Mouse (Mus musculus) c-Kit-positive CD71-negative TER-119-negative erythroid progenitor cells, embryonic 14.5 days (primary cell): ENCODE measurements around the gene Tmem206.

Experiments used
- DNase-seq: peaks from one replicate; pipeline ENCODE4 v3.0.0-alpha.2; 2013; ENCODE audit warnings: low read depth

Gene Tmem206

DNA sequence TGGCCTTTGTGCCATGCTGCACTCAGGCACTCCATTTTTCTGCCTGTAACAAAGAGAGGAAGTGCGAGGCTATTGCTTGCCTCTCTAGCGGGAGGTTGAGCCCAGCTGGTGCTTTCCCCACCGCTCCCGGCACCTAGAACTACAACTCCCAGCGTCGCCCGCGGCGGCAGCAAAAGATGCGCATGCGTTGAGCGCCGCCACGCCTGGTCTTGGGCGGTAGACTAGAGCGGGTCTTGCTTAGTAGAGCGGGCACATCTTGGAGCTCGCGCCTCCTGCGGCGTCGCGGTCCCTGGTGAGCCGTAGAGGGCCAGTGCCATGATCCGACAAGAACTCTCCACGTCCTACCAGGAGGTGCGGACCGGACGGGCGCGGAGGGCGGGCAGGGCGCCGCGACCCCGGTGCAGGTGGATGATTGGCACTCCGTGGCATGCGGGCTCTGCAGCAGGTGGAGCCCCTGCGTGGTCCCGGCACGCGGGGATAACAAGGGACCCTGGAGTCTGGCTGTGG is at the start of gene Tmem206:
TSS of gene Tmem206 (plus strand) at position 187 of the 507 bp plus-strand sequence.
- peak; percentile 95 for DNase-seq

- no peak for DNase-seq
These were observed 49.5 kb upstream of the Tmem206 start for GRCm38 (mm10) chr1:191276181-191276580.

GRCm38 (mm10) chr1:191277549-191278059 is 48.1 kb upstream of the Tmem206 start:
- no peak for DNase-seq

- no peak for DNase-seq
These were observed 47.4 kb upstream of the Tmem206 start for GRCm38 (mm10) chr1:191278324-191278723.

DNA sequence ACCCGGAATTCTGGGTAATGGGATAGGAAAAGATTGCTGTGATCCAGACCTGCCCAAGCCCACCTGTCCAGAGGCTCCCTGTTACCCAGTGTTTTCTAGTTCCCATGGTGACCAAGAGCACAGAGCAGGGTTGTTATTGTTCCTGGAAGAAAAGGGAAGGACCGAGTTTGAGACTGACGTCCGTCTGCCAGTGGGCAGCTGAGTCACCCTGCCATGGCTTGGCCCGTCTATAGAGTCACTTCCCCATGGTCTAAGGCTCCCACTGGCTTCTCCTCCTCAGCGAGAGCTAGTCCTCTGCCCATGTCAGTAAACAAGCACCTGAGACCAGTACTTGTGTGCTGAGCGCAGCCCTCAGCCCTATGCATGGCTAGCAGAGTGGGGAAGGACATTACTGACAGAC is 44.5 kb upstream of the Tmem206 start:
- peak; percentile 58 for DNase-seq

DNA sequence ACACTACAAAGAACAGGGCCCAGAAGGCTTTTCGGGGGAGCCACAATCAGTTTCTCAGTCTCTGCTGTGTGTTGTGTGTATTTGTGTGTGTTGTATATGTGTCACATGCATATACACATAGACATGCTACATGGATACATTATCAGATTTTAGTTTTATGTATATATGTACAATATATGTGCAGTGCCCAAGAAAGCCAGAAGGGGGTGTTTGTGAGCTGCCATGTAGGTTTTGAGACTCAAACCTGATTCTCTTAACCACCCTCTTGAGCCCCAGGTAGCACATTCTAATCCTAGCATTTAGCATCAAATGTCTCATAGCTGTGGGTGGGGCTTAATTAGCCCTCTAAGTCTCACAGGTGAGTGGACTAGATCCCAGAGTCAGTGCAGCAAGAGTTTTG is 43.4 kb upstream of the Tmem206 start:
- DNase-seq = no peak

GRCm38 (mm10) chr1:191283110-191284040 is 42.3 kb upstream of the Tmem206 start:
- DNase-seq = no peak

DNA sequence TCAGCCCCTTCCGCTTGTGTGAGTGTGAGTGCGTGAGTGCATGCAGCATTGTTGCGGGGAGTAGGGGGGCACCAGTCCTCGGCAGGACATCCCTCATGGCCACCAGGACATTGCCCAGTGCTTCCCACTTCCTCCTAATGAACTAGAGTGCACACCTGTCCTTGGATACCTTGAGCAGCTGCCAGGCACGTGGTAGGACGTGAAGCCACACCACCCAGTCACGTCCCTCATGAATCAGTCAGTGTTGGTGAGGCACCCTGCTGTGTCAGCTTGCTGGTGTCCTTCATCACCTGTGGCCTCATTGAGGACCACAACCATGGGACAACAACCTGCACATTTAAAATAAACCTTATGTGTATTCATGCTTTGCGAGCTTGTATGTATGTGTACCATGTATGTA is 41.2 kb upstream of the Tmem206 start:
- DNase-seq = no peak

GRCm38 (mm10) chr1:191288762-191289161 is 37.0 kb upstream of the Tmem206 start:
- peak; percentile 69 for DNase-seq

DNA sequence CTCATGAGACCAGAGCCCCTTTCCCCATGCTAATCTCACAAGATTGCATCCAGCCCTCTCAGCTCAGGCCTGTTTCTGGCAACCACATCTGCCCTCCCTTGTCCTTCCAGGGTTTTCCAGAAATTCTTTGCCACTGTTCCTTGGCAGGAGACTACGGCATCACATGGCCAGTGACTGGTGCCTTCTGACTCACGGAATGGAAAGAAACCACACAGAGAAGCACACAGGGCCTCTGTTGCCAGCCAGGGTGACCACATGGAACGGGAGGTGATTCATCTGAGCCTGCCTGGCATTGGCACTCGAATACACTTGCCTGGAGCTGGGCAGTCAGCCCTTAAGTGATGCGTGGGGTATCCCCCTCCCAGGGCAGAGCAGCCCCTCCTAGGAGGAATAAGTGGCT is 33.4 kb upstream of the Tmem206 start:
- DNase-seq = no peak

- DNase-seq = no peak
These were observed 32.7 kb upstream of the Tmem206 start for GRCm38 (mm10) chr1:191293051-191293450.

- DNase-seq = no peak
These were observed 31.5 kb upstream of the Tmem206 start for GRCm38 (mm10) chr1:191293996-191294795.

GRCm38 (mm10) chr1:191295784-191296183 is 29.9 kb upstream of the Tmem206 start:
- no peak for DNase-seq

DNA sequence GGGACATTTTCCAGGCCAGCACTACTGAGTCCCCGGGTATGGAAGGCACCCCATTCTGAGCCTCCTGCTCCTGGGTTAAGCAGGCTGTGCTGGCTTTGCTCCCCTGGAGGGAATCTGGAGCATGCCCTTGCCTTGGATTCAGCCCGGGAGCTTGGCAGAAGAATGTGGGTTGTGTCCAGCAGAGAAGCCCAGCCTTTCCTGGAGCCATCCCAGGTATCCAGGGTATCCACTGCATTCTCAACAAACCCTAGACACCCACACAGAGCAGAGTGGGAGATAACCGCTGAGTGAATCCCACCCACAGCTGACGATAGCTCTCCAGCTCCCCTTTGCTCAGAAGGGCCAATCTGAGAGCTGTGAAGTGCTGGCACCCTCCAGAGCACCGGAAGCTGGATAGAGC is 29.3 kb upstream of the Tmem206 start:
- no peak for DNase-seq

DNA sequence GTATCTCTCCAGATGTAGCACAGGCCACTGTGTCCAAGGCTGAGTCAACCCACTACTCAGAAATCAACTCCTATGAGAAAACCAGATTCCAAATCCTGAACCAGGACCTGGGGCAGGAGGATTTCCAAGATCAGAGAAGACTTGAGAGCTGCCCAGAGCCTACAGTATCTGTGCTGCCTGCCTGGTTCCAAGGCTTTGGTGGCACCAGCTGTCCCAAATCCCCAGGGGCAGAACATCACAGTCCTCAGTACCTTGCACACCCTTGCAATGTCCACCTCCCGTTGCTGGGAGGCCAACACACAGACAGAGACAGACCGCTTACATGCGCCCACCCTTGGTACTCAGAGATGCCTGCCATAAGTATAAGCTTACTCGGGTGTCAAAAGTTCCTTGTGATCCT is 27.4 kb upstream of the Tmem206 start:
- no peak for DNase-seq

DNA sequence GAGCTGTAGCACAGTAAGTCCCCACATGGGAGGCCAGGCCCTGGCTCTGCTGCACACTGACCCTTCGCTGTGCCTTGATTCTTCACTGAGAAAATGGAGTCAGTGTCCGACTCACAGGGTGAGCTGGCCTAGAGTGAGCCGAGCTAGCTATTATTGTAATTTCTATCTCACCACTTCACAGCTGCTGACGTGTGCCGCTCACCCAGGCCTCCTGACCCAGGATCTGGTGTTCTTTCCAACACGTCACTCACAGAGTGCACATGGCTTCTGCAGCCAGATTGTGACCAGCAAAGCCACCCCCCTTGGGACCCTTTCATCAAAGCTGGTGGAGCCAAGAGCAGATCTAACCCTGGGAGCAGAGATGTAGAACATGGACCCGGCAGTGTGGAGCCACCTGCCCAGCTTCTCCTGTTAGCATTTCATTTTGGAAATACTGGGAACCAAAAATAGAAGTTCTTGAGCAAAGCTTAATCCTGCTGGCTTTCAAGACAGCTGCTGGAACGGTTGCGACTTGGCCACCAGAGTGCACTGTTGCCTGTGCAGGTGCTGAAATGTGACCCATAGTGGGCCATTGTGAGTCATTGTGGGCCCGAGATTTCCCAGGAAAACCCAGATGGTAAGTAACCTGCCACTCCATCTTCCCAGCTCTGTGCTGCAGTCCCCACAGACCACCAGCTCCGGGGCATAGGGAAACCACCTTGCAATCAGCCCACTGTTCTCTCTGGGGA is 26.3 kb upstream of the Tmem206 start:
- DNase-seq = no peak

DNA sequence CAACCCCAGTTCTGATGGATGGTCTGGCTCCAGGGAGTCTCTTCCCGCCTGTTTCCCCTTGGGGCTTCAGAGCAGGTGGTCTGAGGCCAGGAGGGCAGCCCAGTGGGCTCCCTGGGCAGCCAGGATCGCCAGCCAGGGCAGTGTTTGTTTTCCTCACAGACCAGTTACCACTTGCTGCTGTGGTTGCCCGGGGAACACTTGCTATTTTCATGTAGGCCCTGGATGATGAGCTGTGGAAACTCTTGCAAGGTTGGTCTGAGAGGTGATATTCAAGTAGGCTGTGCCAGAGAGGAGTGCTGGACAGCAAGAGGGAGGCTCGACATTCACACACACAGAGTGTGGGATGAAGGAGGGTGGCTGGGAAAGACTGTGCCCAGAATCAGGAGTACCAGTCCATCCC is 23.8 kb upstream of the Tmem206 start:
- no peak for DNase-seq

- no peak for DNase-seq
These were observed 22.0 kb upstream of the Tmem206 start for GRCm38 (mm10) chr1:191303736-191304135.

- no peak for DNase-seq
These were observed 21.5 kb upstream of the Tmem206 start for GRCm38 (mm10) chr1:191304216-191304615.

GRCm38 (mm10) chr1:191305610-191306009 is 20.1 kb upstream of the Tmem206 start:
- DNase-seq = no peak

DNA sequence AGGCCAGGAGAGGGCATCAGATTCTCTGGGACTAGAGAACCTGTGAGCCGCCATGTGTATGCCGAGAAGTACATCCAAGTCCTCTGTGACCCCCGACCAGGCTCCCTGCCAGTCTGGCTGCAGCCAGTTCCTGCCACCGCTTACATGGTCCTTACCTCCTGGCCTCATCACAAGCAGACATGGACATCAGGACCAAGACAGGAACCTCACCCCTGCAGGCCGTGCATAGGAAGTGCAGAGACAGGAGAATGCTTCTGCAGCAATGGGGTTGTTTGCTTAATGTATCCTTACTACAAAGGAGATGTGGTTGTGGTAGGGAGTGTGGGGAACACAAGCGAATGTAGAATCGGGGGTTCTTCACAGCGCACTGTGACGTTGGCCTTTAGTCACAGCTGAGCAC is 19.4 kb upstream of the Tmem206 start:
- no peak for DNase-seq
